Mouse (Mus musculus): ENCODE measurements around the gene Gpc5.

Gene Gpc5

DNA sequence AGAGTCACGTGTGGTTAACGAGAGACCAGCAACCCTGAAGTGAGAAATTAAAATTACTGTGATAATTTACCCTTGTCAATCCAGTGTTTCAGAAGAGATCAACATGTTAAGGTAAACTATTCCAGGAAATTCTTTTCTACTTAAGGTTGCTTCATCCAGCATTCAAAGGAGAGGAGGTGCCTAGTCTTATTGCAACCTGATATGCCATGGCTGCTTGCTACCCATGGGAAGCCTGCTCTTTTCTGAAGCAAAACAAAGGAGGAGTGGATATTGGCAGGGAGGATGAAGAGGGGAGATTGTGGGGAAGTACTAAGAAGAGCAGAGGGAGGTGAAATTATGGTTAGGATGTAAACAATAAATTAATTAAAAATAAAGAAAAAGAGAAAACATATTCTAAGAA lies 15.5 kb downstream of the Gpc5 start:
- DNase-seq: no peak

GRCm38 (mm10) chr14:115118626-115119025 lies 26.6 kb downstream of the Gpc5 start:
- no peak for DNase-seq

DNA sequence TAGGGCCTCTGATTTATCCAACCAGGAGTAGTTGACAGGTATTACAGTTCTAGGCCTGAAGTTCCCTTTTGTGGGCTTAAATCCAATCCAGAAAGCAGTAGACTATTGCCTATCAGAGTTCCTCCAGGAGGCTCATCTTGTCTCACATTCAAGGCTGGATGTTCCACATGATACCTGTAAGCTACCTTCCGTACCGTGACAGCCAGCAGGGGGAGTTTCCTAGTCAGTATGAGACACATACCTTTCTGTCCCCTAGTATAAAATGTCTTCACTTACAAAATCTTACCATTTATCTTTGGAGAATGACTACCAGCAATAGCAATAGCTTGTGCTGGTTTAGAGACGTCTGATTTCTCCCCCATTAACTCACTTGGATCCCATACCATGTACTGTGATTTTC lies 56.8 kb downstream of the Gpc5 start:
- peak in 1 of 2 experiments; percentile 7 for DNase-seq

DNA sequence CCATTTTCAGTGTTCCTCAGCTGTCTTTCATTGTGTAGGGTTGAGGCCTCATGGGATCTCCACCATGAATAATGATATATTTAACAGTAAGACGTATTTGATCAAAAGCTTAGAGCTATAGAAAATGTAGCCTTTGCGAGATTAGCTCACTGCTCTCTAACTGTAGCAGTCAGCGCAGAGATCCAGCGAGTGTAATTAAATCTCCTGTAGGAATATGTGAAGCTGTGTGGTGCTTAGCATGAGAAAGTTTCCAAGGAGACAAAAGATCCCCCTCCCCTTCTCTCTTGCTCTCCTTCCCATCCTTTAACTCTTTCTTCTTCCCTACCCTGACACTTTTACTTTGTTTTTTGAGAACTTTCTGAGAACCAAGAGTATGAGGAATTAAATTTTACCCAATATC lies 64.6 kb downstream of the Gpc5 start:
- no peak for DNase-seq

- no peak for DNase-seq
Measured at GRCm38 (mm10) chr14:115177322-115177836, 85.4 kb downstream of the Gpc5 start.

DNA sequence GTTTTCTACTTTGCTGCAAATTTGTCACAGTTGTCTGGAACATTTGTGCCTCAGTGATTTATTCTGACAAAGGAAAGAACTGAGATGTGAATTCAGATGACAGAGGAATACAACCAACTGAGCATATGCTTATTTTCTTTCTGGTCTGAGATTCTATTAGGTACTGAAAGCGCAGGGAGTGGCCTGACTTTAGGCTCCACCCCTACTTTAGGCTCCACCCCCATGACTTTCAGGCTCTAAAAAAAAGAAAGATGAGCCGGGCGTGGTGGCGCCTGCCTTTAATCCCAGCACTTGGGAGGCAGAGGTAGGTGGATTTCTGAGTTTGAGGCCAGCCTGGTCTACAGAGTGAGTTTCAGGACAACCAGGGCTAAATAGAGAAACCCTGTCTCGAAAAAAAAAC lies 87.9 kb downstream of the Gpc5 start:
- no peak for DNase-seq

DNA sequence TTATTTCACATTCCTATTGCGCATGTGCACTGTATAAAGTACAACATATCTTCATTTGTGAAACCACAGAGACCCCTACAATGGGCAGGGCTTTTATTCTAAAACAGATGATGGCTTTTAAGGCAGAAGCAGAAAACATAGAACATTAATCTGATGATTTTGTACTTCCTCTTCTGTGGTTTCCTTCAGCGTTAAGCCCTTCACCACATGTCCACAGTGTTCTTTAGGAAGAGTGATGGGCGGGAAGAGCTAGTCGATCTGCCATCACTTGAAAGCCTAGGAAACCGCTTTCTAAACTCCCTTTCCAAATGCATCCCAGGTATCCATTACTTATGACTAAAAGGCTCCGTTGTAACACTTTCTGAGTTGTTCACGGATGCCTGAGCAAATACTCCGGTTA lies 96.2 kb downstream of the Gpc5 start:
- DNase-seq: no peak

GRCm38 (mm10) chr14:115228075-115228474 lies 136.1 kb downstream of the Gpc5 start:
- no peak for DNase-seq

DNA sequence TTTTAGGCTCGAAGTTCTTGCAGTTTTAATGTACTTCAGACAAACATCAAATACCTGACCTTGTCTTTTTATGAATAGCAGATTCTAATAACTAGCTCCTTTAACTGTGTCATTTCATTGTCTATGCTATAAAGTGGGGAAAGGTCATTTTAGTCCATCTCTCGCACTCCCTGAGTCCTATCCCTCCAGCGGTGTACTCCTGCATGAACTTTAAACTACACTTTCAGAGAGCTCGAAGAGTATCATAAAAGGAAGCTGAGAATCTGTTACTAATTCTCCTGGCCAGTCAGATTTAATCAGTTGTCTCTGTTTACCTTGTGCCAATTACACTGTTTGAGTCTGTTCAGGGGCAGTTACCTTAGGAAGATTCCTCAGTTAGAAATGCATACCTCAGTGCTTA lies 144.4 kb downstream of the Gpc5 start:
- DNase-seq: no peak

DNA sequence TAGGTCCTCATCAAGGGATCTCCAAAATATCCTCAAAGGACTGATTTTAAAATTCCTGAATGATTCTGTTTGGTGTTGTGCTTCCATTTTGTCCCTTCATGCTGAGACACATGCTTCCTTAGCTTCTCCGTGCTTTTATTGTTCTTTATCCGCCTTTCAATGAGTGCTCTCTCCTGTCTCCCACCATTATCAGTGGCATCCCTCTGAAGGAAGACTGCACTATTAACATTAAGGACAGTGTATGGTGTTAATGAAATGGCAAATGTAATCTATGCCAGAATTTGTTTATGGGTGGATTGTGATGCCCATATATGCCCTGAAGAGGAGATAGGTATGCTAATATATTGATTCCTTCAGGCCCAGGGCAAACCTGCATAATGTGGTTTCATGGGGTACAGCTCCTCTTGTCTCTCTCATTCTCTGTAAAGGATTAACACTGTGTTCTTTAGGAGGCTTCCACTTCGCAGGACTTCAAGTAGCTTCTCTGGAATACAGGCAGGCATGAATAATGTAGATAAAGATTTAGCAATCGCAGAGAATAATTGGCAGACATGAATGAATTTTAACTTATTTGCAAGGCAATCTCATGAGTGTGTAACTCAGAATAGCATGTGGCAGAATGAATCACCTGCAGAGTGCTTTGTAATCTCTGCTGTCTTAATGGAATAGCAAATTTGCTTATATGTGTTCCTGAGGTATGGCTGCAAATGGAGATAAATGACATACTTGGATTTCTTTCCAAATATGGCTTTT lies 148.8 kb downstream of the Gpc5 start:
- DNase-seq: no peak

DNA sequence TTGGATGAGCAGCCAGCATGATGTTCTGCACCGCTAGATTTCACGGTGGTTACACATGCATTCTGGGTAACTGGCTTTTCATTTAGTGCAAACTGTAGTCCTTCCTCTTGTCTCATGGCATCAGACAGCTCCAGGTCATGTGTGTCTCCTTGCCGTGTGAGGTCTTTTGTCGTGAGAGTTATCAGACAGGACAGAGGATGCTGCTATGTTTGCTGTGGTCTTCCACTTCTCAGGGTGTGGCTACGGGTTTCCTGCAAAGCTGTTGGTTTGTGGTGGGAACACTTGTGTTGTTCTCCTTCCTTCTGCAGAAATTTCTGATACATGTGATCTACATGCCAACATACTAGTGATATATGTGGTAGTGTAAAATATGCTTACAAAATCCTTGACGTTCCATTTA lies 158.5 kb downstream of the Gpc5 start:
- no peak for DNase-seq

- DNase-seq: no peak
Measured at GRCm38 (mm10) chr14:115251791-115252190, 159.8 kb downstream of the Gpc5 start.

- DNase-seq: no peak
Measured at GRCm38 (mm10) chr14:115253155-115253554, 161.1 kb downstream of the Gpc5 start.

DNA sequence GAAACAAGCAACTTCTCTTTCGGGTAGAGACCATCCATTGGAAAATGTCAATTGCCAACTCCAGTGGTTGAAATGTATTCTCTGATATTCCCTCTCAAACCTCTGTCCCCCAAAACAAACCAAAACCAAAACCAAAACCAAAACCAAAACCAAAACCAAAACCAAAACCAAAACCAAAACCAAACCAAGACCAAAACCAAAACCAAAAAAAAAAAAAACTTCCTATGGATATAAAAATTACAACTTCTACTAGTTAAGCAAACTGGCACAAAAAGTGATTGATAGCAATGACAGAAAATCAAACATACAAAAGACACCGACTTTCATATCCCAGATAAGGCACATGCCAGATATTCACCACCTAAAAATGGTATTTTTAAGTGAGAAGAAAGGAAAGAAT lies 161.7 kb downstream of the Gpc5 start:
- DNase-seq: no peak

DNA sequence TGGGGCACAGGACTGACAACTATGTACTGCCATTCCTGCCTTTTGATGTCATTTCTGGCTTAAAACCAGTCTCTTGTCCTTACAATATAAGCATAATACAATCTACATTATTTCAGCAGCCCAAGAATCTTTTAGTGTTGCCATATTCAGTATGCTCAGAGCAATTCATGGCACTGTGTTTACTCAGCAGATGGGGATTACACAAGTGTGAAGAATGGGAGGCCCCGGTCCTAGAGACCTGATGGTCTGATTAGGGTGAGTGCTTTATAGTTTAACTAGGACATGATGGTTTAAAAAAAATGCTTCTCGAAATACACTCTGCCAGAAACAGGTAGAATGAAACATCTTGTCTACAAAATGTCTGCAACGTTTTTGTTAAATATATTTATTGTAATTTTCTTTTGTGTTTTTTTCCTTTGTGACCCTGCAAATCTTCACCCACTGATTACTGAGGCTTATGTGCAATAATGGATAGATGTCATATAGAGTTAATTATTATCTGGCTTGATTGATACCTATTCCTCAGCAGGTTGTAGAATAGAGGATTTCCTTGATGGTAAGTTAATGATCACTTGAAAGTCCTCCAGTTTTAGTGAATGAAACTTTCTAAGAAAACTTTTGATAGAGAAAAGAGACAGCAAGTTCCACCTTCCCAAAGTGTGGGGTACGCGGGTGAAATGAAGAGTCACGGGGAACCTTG lies 177.8 kb downstream of the Gpc5 start:
- no peak for DNase-seq

DNA sequence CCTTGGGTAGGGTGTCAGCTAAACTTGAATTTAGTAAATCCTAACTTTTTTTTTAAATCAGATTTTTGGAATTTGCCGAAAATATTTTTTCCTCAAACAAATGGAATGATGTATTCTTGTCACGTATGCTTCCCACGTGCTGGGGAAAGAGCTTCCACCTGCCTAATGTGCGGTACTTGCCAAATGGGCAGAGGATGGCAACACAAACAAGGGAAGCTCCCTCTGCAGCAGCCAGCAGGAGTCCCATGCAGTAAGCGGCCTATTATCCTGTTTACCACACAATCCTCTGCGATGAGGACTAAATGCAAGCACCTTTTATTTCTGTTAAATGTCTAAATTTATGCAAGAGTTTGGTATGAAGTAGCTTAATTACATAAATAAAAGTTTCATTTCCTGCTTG lies 178.4 kb downstream of the Gpc5 start:
- DNase-seq: no peak

- no peak for DNase-seq
Measured at GRCm38 (mm10) chr14:115282782-115283181, 190.8 kb downstream of the Gpc5 start.

- no peak for DNase-seq
Measured at GRCm38 (mm10) chr14:115324247-115324646, 232.2 kb downstream of the Gpc5 start.

- DNase-seq: no peak
Measured at GRCm38 (mm10) chr14:115326426-115326825, 234.4 kb downstream of the Gpc5 start.

GRCm38 (mm10) chr14:115339084-115339483 lies 247.1 kb downstream of the Gpc5 start:
- no peak for DNase-seq

DNA sequence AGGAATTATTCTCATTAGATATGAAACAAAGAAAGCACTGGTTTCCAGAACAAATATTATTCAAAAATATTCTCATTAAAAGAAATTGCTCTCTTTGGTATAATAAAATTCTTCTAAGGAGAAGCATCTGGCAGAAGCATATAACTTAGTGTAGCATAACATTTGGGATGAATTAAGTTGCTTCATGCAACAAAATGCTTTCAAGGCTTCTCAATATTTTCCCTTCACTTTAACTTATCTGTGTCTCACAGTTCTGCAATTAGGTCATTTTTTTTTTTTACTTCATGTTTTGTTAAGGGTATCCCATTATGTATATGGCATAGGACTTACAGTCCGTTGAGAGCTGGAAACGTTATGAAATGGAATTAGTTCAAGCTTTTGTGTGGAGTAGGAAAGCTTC lies 250.6 kb downstream of the Gpc5 start:
- DNase-seq: no peak

DNA sequence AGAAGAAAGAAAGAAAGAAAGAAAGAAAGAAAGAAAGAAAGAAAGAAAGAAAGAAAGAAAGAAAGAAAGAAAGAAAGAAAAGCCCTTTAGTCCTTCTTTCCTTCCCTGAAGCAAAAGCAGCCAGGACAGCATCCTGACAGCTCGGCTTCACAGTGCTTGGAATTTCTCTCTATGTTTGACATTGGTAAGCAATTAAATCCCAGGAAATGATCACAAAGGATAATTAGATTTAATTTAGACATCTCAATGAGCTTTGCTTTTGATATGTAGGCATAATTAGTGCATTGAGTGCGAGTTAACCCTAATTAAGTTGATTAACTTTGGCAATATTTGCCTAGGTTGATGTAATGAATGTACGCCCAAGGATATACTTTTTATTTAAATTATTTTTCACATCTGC lies 257.4 kb downstream of the Gpc5 start:
- DNase-seq: no peak

DNA sequence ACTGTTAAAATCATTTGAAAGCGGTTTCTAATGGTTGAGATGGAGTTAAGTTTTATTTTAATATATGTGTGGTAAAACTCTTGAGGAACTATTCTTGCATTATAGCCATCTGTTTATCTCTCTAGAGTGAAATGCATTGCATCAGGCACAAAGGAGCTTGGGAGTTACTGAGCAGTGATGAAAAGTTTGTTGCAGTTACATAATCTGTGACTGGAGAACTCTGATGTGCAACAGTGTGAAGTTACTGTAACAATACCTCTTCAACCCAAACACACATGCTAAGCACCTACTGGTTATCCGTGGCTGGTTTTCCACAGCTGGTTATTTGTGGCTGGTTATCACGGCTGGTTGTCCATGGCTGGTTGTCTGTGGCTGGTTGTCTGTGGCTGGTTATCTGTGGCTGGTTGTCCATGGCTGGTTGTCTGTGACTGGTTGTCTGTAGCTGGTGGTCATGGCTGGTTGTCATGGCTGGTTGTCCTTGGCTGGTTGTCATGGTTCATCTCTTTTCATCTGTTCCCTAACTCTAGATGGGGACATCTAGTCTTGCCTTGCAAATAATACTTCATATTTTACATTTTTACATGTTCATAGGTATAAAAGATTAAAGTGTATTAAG lies 273.4 kb downstream of the Gpc5 start:
- DNase-seq: no peak

DNA sequence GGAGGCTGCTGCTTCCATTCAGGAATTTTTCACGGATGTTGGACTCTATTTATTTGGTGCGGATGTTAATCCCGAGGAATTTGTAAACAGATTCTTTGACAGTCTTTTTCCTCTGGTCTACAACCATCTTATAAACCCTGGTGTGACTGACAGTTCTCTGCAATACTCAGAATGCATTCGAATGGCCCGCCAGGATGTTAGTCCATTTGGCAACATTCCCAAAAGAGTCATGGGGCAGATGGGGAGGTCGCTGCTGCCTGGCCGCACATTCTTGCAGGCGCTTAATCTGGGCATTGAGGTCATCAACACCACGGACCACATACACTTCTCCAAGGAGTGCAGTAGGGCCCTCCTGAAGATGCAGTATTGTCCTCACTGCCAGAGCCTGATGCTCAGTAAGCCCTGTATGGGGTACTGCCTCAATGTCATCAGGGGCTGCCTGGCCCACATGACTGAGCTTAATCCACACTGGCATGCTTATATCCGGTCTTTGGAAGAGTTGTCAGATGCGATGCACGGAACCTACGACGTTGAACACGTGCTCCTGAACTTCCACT lies 277.7 kb downstream of the Gpc5 start:
- no peak for DNase-seq

Measured in spleen, adult 18-20 months (tissue).